Mouse (Mus musculus): ENCODE measurements at regions not wholly inside any gene's neighbourhood (a gene's known extent, or its start where the extent isn't known, plus 50 kb on each side); places are given as distances from the start of the nearest gene placed in this dataset.

- Histone ChIP-seq H3K4me3 (replicated peaks; ENCODE audit: low read depth, low read length) (no peak overlapping the region), H3K4me2 (ENCODE audit: low read length) (no peak overlapping the region), H3K9me3 (replicated peaks; ENCODE audit: low read length) (no peaks in the 10 kb centered on the region), H3K36me3 (ENCODE audit: insufficient read depth, low read length) (no peaks in the 10 kb centered on the region), H3K9ac (ENCODE audit: low read depth, low read length) (no peak overlapping the region), H3K27me3 (ENCODE audit: insufficient read depth, low read length) (no peaks in the 10 kb centered on the region), H3K27ac (no peak overlapping the region), H3K4me1 (replicated peaks; ENCODE audit: insufficient read depth, low read length) (no peaks in the 10 kb centered on the region)
- 75% methylated on average over 14 of the region's 14 CpGs for WGBS
- ATAC-seq (replicated peaks; ENCODE audit: low FRiP score, low read depth) (no peak), DNase-seq (ENCODE audit: low spot score) (no peak)
- TF ChIP-seq CTCF (IDR thresholded peaks at IDR 0.05; ENCODE audit: low read depth) = no peak
These were observed 113.8 kb downstream of the Adcyap1r1 start for GRCm38 (mm10) chr6:55565260-55566209.

- Histone ChIP-seq H3K9ac (ENCODE audit: low read depth, low read length) (no peak overlapping the region), H3K4me2 (ENCODE audit: low read length) (no peak overlapping the region), H3K9me3 (replicated peaks; ENCODE audit: low read length) (no peaks in the 10 kb centered on the region), H3K4me1 (replicated peaks; ENCODE audit: insufficient read depth, low read length) (no peaks in the 10 kb centered on the region), H3K27me3 (ENCODE audit: insufficient read depth, low read length) (no peaks in the 10 kb centered on the region), H3K4me3 (replicated peaks; ENCODE audit: low read depth, low read length) (no peak overlapping the region), H3K36me3 (ENCODE audit: insufficient read depth, low read length) (no peaks in the 10 kb centered on the region), H3K27ac (no peak overlapping the region)
- no peak for TF ChIP-seq CTCF (IDR thresholded peaks at IDR 0.05; ENCODE audit: low read depth)
- no peak for ATAC-seq (replicated peaks; ENCODE audit: low FRiP score, low read depth)
- 62% methylated on average over 5 of the region's 5 CpGs for WGBS
- no peak for DNase-seq (ENCODE audit: low spot score)
These were observed 108.8 kb downstream of the Adcyap1r1 start for GRCm38 (mm10) chr6:55560606-55561005.

- Histone ChIP-seq H3K9ac (ENCODE audit: low read depth, low read length) (no peak overlapping the region), H3K4me2 (ENCODE audit: low read length) (no peak overlapping the region), H3K36me3 (ENCODE audit: insufficient read depth, low read length) (no peaks in the 10 kb centered on the region), H3K27me3 (ENCODE audit: insufficient read depth, low read length) (no peaks in the 10 kb centered on the region), H3K27ac (no peak overlapping the region), H3K4me1 (replicated peaks; ENCODE audit: insufficient read depth, low read length) (no peaks in the 10 kb centered on the region), H3K9me3 (replicated peaks; ENCODE audit: low read length) (no peaks in the 10 kb centered on the region), H3K4me3 (replicated peaks; ENCODE audit: low read depth, low read length) (no peak overlapping the region)
- WGBS = 93% methylated on average over 11 of the region's 11 CpGs
- ATAC-seq (replicated peaks; ENCODE audit: low FRiP score, low read depth) (no peak), DNase-seq (ENCODE audit: low spot score) (no peak)
- TF ChIP-seq CTCF (IDR thresholded peaks at IDR 0.05; ENCODE audit: low read depth) = no peak
These were observed 108.0 kb downstream of the Adcyap1r1 start for GRCm38 (mm10) chr6:55559797-55560196.
